Mouse (Mus musculus) gonadal fat pad, adult 2 months (tissue): ENCODE measurements around the gene Ss18l1. TPM values are rescaled to one million over a fixed set of nuclear protein-coding genes. Genes with fewer than 3 reads are reported as not detected.

Experiments
- DNase-seq: peaks from one replicate; pipeline ENCODE4 v3.0.0-alpha.2; 2012; ENCODE audit warnings: low read depth
- polyA plus RNA-seq: library from polyadenylated mRNA; depleted of rRNA; stranded (reverse); fragments of >200 nt; gene quantifications from 2 replicates; pipeline ENCODE4 v1.2.3, GENCODE M21; 2012; rRNA removed

The Ss18l1 gene
- polyA plus RNA-seq = 39.2 and 58.7 TPM in 2 replicates

DNA sequence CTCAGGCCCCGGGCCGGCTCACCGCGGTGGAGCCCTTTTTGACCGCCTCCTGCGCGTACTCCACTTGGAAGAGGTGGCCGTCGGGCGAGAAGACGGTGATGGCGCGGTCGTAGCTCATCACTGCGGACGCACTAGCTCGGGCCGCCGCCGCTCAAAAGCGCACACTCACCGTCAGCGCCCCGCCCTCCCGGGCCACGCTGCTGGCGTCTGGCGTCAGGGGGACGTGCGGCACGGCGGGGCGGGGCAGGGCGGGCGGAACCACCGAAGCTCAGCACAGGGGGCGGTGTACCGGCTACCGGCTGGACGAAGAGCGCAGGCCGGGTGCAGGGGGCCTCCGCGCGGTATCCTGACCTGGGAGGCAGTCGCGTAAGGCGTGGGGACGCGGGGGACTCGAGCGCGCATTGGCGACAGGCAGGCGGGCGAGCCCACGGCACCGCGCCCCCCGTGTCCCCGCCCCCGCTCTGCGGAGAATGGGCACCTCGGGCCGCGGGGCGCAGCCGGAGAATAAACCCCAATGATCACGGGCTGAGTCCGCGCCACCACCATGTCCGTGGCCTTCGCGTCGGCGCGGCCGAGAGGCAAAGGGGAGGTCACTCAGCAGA, at the start of gene Ss18l1, which contains the start of gene Psma7:
Gene Ss18l1, plus strand, starts transcription at position 254 of the 602 bp plus-strand sequence.
Gene Psma7, minus strand, starts transcription at position 178 of the 602 bp plus-strand sequence.
- DNase-seq = no peak

DNA sequence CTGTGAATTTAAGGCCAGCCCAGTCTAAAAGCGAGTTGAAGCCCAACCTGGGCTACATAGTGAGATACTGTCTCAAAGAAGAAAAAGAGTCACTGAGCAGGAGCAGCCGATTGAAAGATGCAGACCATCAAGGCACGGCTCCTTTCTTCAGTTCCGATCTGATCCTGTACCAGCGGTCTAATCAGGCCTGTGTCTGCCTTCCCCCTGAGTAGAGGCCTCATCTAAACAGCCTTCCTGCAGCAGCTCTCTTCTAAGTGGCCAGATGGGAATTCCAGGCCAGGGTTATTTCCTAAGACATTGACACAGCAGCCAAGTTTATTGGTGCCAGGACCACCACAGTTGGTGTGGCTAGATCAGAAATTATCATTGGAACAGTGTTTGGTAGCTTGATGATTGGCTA, 49.2 kb upstream of the Ss18l1 start:
- no peak for DNase-seq

DNA sequence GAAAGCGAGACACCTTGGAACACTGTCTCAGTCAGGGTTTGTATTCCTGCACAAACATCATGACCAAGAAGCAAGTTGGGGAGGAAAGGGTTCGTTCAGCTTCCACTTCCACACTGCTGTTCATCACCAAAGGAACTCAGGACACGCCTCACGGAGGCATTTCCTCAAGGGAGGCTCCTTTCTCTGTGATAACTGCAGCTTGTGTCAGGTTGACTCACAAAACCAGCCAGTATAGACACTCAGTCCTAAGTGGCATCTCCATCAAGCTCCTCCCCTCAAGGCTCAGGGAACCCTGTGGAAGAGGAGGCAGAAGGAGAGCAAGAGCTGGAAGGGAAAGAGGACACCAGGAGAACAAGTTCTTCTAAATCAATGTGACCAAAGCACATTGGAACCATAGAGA, 43.9 kb upstream of the Ss18l1 start:
- DNase-seq = no peak

DNA sequence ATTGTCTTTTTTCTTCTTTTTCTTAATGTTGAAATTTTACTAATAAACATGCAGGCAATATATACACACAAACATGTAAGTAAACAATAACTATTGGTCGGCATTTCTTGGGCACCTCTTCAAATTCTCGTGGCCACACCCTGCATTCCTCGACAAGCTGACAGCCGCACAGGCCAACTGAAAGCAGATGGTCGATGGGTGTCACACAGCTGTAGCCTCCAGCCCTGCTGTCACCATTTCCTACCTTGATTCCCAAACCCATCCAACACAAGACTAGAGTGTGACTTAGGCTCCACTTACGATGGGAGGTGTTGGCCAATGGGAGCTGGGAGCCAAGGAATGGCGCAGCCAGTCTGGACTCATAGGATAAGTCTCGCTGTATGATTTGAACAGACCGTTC, 40.7 kb upstream of the Ss18l1 start:
- no peak for DNase-seq

DNA sequence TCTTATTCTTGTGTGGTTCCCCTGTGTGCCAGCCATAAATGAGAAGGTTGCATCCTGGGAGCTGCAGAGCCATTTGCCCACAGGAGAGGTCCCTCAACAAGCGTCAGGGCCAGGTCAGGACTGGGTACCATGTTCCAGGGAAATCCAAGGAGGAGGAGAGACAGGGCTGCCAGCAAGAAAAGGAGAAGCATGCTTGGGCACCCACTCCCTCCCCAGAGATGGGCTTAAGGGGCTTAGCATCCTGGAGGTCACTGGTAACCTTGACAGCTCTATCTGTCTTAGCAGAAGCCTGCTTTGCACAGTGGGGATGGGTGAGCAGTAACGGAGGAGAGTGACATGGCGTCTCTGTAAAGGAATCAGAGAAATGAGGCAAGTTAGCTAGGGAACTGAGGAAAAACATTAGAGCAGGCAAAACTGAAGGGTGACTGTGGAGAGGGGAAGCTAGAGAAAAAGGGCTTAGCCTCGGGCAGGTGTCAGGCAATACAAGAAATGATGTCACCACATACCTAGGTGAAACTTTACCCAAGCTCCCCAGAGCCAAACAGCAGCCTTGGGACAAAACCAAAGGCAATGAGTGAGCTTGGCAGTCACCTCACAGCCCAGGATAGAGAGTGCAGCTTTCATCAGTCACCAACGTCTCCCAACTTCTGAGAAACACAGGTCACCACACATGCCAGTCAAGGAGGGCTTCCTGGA, 36.5 kb upstream of the Ss18l1 start:
- no peak for DNase-seq

DNA sequence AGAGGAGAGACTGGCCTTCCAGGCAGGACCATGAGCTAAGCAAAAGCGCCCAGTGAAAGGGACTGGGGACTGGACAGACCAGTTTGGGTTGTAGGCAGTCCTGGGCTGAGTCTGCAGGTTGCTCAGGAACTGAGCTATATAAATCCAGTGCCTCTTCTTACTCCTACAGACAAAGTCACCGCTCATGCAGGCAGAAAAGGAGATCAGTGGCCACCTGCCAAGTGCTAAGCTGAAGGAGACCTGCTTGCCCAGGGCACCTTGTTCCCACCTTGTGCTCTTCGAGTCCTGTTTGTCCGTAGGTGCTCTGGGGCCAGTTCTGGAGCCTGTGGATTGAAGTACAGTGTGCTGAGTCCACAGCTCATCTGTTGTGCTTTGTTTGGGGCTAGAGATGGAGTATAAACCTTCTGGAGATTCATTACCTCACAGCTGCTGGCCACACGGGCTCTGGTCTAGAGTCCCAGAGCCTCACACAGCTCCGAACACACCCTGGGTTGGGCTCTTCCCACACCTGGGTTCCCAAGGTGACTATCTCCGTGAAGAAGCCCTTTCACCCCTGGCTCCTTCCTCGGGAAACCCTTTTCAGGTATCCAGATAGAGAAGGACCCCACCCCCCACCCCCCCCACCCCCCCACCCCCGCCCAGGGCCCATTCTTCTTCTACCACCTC, 35.8 kb upstream of the Ss18l1 start:
- no peak for DNase-seq

DNA sequence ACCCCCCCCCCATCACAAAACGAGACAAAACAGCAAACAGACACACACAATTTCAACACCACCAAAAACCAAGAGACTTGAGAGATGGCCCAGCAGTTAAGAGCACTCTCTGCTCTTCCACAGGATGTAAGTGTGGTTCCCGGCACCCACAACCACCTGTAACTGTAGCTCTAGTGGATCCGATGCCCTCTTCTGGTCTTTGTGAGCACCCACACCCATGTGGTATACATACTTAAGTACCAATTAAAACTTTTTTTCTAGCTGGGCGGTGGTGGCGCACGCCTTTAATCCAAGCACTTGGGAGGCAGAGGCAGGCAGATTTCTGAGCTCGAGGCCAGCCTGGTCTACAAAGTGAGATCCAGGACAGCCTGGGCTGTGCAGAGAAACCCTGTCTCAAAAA, 31.6 kb upstream of the Ss18l1 start:
- DNase-seq = no peak

DNA sequence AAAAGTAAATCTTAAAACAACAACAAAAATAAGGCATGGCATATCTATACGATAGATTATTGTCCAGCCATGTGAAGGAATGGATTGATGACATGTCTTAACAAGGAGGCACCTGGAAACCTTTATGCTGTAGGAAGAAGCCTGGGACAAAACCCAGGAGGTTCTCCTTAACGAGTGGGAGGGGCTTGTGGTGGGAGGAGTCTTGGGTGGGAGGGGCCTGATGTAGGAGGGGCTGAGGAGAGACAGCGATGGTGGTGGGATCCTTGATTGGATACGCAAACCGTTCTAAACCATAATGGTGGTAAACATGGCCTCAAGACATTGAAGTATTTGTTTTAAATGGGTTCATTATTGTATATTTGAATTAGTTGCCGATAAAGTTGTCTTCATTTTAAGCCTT, 30.9 kb upstream of the Ss18l1 start:
- no peak for DNase-seq

DNA sequence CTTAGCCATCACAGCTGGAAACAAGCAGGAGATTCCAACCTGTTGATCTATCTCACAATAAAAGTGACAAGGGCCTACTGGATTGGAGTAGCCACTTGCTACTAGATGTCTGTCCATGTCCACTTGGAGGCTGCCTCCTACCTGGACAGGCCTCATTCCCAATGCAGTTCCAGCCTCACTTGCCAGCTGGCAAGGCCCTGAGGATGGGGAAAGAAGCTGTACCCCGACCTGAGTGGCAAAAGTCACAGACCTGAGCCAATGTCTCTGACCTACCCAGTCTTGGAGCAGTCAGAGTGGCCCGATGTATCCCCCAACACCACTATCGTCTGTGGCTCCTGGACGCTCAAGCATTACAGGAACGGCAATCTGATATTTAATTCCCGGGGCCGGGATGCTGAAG, 28.6 kb upstream of the Ss18l1 start:
- DNase-seq = no peak

DNA sequence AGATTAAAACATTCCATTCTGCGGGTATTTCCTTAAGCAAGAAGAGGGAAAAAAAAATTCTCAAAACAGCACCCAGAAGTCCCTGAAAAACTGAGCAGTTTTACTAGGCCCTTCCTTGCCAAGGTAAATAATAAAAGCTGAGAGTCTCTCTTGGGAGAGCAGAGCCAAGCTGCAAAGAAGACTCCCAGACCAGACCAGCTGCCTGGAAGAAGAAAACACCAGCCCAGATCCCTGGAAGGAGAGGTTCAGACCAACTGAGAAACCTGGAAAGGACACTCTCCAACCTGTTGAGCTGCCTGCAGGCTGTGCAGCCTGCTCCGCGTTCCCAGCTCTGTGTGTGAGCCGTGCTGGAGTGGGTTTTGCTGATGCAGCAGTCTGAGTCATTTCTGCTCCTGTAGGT, 24.7 kb upstream of the Ss18l1 start:
- no peak for DNase-seq

DNA sequence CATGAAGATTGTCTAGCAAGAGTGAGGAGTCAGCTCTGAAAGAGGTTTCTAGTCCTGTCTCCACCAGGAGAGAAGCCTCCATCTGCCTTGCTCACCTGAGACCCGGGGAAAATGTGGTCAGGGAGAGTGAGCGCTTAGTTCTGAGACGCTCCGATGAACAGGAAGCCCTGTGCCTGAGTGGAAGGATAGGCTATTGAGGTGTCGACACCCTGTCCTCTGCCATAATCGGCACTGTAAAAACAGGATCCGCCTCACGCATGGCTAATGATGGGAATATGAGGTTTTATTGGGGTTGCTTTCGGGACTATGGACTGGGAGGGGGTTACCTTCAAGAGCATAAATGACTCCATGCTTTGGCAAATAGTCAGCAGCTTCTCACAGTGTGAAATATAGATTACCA, 23.7 kb upstream of the Ss18l1 start:
- DNase-seq = no peak

DNA sequence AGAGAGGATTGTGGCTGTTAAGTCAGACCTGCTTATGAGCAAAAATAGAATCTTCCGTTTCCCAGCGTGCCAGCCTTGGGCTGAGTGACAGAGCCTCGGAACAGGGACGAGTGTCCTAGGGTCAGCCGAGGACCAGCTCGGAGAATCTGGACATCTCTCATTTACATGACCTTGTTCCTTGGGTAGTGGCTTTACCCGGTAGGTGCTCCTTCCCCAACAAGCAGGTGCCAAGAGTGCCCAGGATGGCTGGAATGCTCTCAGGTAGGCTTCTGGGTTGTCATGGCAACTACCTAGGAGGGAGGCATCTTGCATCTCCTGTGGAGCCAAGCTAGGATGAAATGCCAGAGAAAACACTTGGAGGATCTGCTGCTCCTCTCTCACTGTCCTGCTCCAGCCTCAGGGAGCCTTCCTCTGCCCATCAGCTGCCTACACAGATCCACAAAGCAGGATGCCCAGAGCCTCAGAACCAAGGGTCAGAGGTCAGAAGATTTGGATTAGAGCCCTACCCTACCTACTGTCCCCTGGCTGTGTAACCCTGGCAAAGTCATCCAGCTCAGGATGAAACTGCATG, 22.1 kb upstream of the Ss18l1 start:
- no peak for DNase-seq

DNA sequence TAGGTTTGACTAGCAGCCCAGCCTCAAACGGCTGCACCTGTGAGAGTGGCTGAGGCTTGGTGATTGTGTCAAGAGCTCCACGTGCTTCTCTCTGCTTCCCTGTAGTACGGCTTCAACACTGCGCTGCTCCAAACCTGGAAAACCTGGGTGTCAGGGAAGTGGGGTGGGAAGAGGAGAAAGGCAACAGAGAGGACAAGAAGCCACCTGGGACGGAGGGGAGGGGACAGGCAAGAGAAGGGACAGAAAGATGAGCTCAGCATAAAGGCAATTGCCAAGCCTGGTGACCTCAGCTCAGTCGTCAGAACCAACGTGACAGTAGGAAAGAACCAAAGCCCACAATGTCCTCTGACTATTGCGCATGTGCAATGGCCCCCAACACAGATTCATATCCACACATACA, 21.4 kb upstream of the Ss18l1 start:
- no peak for DNase-seq

DNA sequence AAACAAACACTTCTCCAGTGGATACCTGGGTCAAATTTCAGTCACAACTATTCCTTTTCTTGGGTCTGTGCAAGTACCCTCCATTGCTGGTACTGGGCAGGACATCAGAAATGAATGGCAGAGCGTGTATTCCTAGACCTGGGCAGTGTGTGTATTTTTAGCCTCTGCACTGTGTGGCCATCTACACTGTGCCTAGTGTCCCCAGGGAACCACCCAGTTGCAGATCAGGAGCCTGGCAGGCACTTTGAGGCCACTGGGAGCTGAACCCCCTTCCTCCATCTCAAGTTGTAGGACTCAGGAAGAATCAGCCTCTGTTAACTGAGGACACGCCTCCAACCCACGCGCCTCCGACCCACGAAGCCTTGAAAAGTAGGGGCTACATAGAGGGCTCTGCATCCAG, 19.6 kb upstream of the Ss18l1 start:
- no peak for DNase-seq

DNA sequence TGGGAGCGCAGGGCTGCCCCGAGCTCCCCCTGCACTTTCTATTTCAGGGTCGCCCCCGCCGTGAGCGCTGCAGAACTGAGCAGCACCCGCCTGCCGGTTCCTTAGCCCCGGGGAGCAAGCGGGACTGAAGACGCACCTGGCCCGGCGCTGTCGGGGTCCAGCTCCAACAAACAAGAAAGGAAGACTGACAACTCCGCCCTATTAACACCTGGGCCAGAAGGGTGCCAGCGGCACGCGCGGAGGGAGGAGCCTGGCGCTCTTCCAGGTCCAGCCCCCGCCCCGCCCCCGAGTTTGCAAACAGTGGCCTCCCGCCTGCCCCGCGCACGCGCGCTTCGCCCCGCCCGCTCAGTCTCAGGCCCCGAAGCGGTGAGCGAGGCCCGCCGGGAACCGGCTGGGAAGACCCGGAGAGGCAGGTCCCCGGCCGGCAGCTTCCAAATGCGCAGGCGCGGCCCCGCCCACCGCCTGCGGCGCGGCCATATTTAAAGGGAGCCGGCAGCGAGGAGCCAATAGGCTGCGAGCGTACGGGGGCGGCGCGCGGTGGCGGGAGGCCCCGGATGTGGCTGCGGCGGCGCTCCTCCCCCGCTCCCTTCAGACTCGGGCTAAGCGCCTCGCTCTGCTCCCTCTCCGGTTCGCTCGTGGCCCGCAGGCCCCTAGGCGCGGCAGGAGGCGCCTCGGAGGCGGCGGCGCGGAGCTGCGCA, 17.8 kb upstream of the Ss18l1 start, which contains the start of gene Lsm14b:
Gene Lsm14b, plus strand, starts transcription at position 587 of the 698 bp plus-strand sequence.
- DNase-seq = peak; percentile 62

DNA sequence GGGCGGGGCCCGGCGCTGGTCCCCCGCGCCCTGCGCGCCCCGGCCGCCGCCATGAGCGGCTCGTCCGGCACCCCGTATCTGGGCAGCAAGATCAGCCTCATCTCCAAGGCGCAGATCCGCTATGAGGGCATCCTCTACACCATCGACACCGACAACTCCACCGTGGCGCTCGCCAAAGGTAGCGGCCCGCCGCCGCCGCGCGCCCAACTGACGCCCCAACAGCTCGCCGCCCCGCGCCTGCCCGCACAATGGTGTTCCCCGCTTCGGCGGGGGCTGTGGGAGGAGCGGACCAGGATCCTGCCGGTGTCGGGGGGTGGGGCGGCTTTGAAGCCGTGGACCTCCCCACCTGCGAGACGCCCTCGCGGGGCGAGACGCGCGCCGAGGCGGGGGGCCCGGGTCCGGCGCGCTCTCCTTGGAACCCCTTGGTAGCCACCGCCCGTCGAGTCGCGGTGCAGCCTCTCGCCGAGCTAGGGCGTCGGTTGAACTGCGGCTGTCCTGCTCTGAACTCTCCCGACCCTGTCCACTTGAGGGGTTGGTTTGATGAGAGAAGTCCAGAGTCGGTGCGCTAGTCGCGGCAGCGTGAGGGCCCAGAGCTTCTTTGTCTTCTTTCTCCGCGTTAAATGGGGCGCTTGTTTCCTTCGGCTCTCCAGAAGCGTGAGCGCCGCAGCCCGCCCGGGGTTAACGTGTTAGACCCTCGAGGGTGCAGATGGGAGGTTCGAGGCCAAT, 17.0 kb upstream of the Ss18l1 start:
- DNase-seq = no peak

DNA sequence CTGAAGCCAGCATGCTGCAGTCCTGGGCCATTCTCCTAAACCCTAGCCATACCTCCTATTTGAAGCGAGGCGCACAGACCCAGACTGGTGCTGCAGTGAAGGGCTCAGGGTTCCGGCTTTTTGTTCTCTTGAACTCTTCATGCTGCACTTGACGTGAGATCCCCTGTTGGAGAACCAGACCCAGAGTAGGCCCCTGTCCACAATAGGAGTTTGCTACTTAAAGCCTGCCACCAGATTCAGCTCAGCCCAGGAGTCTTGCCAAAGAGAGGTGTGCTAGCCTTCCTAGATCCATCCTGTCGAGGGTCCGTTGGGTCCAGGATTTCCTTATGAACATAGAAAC, 16.5 kb upstream of the Ss18l1 start:
- DNase-seq = no peak

DNA sequence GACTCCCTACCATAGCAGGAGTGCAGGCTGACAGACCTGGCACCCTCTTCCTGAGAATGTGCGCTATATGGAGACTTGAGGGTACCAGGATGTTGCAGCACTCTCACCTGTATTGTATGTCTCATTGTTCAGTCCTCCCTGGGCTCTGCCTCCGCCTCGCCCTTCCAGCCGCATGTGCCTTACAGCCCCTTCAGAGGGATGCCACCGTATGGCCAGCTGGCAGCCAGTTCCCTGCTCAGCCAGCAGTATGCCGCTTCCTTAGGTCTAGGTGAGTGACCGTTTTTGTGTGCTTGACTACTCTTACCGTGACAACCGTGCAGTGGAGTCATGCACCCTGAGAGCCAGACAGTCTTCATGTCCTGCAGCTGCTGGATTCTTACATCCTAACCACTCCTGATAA, 14.5 kb upstream of the Ss18l1 start:
- DNase-seq = no peak

DNA sequence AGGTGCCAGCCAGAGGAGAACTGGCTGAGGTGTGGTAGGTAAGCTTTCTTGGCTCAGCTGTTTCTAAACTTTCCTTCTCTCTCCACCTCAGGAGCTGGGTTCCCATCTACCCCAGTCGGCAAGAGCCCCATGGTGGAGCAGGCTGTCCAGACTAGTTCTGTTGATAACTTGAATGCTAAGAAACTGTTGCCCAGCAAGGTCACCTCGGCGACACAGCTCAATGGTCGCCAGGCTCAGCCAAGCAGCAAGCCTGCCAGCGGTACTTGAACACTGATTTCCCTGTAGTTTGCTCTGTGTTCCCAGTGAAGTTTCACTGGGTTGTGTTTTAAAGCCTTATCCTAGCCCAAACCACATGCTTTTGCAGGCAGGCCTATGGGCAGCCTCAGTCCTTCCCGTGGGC, 11.0 kb upstream of the Ss18l1 start:
- no peak for DNase-seq

DNA sequence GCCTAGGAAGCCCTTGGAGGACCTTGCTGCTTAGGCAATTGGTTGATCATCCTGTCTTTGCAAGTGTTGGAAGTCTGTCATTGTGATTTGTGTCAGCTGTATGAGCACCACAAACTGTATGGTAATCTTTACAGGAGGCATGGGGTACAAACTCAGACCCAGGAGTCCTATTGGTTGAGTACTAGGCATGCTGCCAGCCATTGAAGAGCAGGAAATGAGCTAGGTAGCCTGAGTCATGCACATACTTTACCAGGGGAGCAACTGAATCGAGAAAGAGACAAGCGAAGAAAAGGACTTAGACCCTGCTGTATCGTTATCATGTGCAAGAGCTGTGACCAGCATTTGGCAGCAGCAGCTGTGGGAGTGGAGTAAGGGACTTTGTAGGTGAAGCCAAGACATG, 9.4 kb upstream of the Ss18l1 start:
- no peak for DNase-seq

DNA sequence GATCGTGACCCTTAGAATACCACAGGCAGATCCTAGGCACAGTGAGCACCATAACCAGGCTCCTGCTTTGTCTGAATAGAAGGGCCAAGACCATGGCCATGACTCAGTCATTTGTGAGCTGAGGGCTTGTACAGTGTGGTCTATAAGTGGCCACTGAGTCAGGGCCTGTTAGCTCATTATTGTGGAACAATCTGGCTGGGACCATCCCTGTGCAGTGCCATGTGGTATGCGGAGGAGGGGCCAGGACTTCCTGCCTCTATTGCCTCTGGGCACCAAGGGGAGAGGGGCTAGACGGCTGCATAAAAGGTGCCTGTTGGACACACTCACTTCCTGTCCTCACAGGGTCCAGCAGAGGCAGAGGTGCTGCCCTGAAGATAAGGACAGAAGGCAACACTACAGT, 8.4 kb upstream of the Ss18l1 start:
- no peak for DNase-seq

DNA sequence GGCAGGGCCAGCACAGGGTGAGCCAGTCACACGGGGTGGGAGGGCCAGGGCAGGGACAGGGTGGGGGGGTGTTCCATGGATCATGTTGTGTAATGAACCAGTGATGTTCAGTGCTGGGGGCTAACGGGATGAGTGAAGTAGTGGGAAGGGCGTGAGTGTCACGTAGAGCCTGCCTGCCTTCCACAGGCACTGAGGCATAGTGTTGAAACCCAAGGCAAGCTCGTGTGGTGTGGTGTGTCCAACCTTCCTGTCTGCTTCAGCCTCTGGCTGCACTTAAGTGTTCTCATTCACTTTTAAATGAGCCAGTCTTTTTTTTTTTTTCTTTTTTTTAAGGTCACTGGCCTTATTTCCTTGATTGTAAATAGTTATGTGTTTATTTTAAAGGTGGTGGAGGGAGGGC, 7.6 kb upstream of the Ss18l1 start:
- no peak for DNase-seq
